Mouse (Mus musculus) lung, postnatal 36 days (tissue): Measurements from ENCODE around the gene Btbd8.

Source experiments
- DNase-seq: peaks from one replicate; pipeline ENCODE4 v3.0.0; 2022; ENCODE audit warnings: mixed read lengths

The Btbd8 gene

DNA sequence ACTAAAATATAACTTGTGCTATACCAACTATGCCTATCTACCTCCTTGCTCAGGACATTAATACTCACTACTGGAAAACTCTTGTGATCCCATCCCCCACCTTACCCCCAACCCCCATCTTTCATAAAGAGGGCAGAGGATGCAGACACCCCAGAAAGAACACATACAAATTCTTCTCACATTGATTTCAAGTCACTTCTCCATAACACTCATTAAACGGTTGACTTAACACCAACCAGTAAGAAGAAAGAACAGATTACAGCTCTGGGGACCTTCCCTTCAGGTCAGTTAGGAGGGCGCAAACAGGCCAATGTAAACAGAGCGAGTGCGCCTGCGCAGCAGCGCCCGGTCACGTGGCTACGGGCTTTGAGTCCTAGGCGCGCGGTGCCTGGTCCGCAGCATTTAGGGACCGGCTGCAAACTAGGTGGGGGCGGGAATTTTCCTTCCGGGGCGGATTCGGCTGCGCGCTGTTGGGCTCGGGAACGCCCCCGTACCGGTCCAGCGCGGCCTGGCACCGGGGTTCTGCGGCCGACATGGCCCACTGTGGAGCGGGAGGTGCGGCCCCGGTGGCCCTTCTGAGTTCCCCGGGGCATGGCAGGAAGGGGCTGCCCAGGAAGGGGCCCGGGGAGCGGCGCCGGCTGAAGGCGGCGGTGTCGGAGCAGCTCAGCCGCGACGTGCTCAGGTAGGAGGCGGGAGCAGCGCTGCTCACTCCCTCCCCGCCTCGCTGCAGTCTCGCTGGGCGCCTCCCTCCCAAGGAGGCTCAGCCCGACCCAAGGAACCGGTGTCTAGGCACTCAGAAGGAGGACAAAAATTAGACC lies at the start of gene Btbd8:
Gene Btbd8, plus strand, starts transcription at position 534 of the 818 bp plus-strand sequence.
- peak; percentile 96 for DNase-seq

- DNase-seq, result no peak
These were observed 48.4 kb upstream of the Btbd8 start for GRCm38 (mm10) chr5:107389373-107389772.

DNA sequence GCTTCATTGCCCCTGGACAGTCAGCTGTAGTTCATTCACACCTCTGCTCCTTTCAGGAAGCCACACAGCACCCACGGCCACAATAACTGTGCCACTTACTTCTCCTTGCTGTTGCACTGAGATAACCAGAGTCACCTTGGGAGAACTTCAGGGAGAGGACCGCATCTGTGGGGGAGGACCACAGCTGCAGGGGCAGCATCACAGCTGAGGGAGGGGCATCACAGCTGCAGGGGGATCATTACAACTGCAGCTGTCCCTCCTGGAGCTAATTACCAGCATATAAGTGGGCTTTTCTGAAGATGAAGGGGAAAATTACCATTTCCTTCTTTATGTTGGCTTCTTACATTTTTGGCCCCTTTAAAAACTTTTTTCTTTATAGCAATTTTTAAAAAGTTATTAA lies 43.4 kb upstream of the Btbd8 start:
- no peak for DNase-seq

GRCm38 (mm10) chr5:107402436-107402835 lies 35.4 kb upstream of the Btbd8 start, which contains the start of gene Ephx4:
Ephx4 (plus strand) TSS chr5:107402736.
- DNase-seq, result no peak

DNA sequence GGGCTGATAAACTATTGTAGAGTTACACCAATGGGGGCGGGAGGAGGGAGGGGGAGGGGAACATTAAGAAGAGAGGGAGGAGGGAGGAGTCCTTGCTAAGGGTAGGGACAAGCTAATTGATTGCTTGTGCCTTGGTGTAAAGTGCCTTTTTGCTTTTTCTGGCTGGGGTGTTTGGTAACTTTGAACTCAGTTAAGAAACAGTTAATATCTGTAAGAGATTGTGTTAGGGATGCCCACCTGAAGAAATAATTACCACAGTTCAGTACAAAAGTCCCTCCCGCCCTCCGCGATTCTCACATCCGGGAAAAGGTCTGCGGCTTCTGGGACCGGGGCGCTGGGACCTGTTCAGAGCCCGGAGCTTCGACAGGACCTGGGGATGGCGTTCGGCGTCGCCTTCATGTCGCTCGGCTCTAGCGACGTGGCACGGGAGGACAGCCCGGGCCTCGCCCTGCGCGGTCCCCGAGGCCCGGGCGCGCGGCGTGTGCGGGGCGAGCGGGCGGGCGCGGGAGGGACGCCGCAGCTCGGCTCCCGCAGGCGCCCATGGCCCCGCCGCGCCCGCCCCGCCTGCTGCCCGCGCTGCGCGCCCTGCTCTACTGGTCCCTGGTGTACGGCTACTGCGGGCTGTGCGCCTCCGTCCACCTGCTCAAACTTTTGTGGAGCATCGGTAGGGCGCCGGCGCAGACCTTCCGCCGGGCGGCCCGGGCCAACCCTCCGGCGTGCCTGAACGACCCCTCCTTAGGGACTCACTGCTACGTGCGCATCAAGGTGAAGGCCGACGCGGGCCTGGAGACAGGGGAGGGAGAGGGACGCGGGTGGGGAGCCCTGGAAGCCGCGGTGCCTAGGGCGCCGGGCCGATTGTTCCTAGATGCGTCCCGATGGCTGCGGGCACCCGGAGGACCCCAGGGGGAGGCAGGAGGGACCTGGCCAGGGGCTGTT lies 34.5 kb upstream of the Btbd8 start:
- DNase-seq, result no peak

GRCm38 (mm10) chr5:107403947-107404684 lies 33.7 kb upstream of the Btbd8 start:
- no peak for DNase-seq

- no peak for DNase-seq
These were observed 32.4 kb upstream of the Btbd8 start for GRCm38 (mm10) chr5:107405361-107405760.

DNA sequence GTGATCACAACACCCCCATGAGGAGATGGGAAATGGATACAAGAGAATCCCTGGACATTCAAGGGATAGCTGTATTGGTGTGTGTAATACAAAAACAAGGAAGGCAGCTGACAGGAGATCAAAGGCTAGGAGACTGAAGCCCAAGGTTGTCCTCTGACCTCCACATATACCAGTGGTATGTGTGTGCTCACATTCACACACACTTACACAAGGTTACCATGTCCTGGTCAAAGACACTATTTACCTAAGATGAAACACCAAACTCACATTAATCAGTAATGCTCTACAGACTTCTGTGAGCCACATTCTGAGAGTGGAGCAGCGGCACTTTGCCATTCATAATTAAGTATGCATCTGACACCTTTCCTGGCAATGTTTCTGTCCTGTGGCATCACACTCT lies 27.5 kb upstream of the Btbd8 start:
- DNase-seq, result no peak

DNA sequence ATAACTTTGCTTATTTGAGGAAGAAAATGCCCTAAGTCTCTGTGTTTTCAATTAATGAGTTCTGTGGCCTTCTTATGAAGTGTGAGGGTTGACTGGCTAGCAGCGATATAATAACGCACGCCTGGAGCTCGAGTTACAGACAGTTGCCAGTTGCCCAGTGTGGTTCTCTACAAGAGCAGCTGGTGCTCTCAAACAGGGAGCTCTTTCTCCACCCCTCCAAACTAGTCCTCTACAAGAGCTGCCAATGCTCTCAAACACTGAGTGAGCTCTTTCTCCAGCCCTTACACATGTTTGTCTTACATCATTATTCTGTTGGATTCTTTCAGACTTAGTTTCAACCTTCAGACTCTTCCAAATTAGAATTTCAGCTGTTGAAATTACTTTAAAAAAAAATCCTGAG lies 26.5 kb upstream of the Btbd8 start:
- DNase-seq, result no peak

GRCm38 (mm10) chr5:107412285-107412684 lies 25.5 kb upstream of the Btbd8 start:
- DNase-seq, result no peak

GRCm38 (mm10) chr5:107415098-107415497 lies 22.7 kb upstream of the Btbd8 start:
- no peak for DNase-seq

- no peak for DNase-seq
These were observed 16.1 kb upstream of the Btbd8 start for GRCm38 (mm10) chr5:107421676-107422075.

GRCm38 (mm10) chr5:107431249-107431648 lies 6.5 kb upstream of the Btbd8 start, which contains the start of gene Lpcat2b:
Lpcat2b (plus strand) TSS chr5:107431549.
- no peak for DNase-seq

- no peak for DNase-seq
These were observed 3.8 kb upstream of the Btbd8 start for GRCm38 (mm10) chr5:107434001-107434400.

DNA sequence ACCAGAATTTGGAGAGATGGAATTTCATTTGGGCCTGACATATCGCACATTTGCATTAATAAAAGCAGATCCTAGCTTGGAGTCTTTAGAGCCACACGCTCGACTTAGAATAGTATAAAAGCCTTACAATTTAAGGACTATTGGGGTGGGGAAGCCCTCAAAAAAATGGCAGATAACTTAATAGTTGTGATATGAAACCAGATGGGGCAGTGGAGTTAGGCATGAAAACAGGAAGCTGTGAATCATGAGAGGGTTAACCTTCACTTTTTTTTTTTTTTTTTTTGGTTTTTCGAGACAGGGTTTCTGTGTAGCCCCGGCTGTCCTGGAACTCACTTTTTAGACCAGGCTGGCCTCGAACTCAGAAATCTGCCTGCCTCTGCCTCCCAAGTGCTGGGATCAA lies 1.6 kb upstream of the Btbd8 start:
- no peak for DNase-seq

DNA sequence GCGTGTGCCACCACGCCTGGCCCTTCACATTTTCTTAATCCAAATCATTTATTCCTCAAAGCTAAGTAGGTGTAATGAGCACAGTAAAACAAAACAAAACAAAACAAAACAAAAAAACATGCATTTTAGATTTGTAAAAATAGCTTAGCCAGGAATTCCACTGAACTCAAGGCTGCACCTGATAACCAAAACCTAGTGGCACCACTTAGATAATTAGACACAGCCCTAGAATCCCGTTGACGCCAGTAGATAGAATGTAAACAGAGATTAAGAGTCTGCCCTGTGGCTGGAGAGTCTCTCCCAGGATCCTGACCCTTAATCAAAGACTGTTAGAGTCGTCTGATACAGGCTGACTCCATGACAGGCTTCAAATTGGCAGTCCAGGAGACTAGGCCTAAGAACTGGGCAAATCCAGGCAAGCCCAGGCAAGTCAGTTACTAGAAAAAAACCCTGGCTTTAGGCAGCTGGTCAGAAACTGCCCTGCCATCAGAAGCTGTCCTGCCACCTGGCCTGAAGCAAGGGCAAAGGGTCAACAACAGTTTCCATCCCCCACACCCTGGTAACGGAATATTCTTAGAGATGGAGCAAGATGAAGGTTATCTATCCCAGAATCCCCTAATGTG lies 1.1 kb upstream of the Btbd8 start:
- peak; percentile 5 for DNase-seq

- DNase-seq, result no peak
These were observed 556 bp downstream of the Btbd8 start for GRCm38 (mm10) chr5:107438353-107438752.

- no peak for DNase-seq
These were observed 4.1 kb downstream of the Btbd8 start for GRCm38 (mm10) chr5:107441881-107442280.

GRCm38 (mm10) chr5:107444251-107444650 lies 6.5 kb downstream of the Btbd8 start:
- no peak for DNase-seq

DNA sequence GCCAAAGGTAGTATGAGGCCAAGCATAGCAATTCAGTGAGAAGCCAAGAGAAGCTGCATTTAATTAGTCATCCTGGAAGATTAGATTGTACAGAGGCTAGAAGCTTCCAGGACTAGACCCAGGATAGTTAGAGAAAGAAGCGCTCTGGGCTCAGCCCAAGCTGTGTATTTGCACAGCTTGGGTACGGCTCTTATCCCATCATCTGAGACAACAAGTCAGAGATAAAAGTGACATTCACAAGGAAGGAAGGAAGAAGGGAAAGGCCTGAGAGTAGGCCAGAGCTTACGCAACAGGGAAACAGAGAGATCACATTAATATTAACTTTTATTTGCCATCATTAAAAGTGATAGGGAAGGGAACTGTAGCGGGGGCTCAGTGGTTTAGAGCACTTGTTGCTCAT lies 10.2 kb downstream of the Btbd8 start:
- DNase-seq, result no peak

GRCm38 (mm10) chr5:107448784-107449183 lies 11.0 kb downstream of the Btbd8 start:
- DNase-seq, result no peak

GRCm38 (mm10) chr5:107449620-107450019 lies 11.8 kb downstream of the Btbd8 start:
- DNase-seq, result no peak
